12 mouse cellular contexts compared by ENCODE assay signal in genomic region chr5:143701074-143701473, GRCm38 (mm10).
"Had no signal": no experiment of that assay in that cellular context is flagged by ENCODE, and none has a peak within 500 bp of the region (broad histone marks: within the 10 kb centered on the region; RNA-seq: fewer than 3 reads in every experiment).

No protein-coding gene starts in this region.

- H3K27me3 ChIP-seq: limb, embryonic 12.5 days; lung, embryonic 15.5 days; neural tube, embryonic 12.5 days had no signal

- H3K4me2 ChIP-seq: limb, embryonic 12.5 days; lung, embryonic 15.5 days; neural tube, embryonic 12.5 days had no signal

- H3K9ac ChIP-seq: limb, embryonic 12.5 days; lung, embryonic 15.5 days; neural tube, embryonic 12.5 days had no signal

- ATAC-seq: intestine, postnatal 0 days had no signal

- H3K27ac ChIP-seq: kidney, postnatal 0 days; layer of hippocampus, adult 2 months; limb, embryonic 12.5 days; lung, embryonic 15.5 days; macrophage; neural tube, embryonic 12.5 days; stomach, postnatal 0 days had no signal

- DNase-seq: kidney, adult 9 months; kidney, postnatal 4 days; lung, postnatal 14 days; midbrain, embryonic 14.5 days had no signal

- H3K9me3 ChIP-seq: limb, embryonic 12.5 days; lung, embryonic 15.5 days; neural tube, embryonic 12.5 days had no signal

- H3K4me3 ChIP-seq: layer of hippocampus, adult 2 months; limb, embryonic 12.5 days; lung, embryonic 15.5 days; neural tube, embryonic 12.5 days had no signal

- H3K4me1 ChIP-seq: limb, embryonic 12.5 days; lung, embryonic 15.5 days; neural tube, embryonic 12.5 days had no signal
